Mouse (Mus musculus): ENCODE results near the gene Tmem209.
A peak's percentile ranks its signal among the peaks of the same experiment; 100 is the strongest.

The Tmem209 gene

DNA sequence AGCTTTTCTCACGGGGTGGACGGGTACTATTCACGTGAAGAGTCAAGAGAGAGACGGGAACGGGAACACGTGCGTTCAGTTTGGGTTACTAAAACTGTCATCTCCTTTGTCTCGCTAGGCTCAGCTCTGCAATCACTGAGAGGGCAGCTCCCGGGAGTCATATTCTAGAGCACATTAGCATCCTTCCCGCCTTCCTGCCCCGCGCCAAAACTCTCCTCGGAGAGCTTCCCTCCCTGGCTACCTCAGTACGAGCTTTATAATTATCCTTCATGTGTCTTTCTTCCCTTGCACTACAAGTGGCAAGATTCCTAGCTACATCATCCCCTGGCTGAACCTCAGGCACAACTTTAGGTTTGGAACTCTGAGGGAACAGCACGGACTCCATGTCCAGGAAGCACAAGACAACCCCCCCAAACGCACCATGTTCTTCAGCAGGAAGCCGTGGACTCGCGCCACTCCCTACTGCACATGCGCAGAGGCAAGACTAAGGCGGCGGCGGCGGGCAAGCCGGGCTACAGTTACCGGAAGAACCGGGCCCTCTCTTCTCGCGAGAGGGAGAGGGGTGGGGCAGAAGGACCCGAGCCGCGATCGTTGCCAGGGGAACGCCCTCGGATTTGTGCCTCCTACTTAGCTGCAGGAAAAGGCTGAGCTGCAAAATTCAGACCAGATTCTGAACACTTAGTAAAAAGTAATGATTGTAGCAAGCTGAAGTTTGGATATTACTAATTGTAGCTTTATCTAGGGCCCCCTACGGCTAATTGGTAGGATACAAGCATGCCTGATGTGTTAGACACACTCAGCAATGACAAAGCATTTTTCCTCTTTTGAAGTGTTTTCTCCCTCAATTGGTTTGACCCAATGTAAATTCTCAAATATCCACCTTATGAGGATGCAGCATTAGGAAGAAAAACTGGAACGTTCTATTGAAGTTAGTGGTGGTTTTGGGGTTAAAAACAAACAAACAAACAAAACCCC is at the start of gene Tmem209, which contains the start of gene Ssmem1:
TSS of gene Tmem209 (minus strand) at position 519 of the 975 bp plus-strand sequence.
TSS of gene Ssmem1 (plus strand) at position 585 of the 975 bp plus-strand sequence.
- DNase-seq, result peak; percentile 99

DNA sequence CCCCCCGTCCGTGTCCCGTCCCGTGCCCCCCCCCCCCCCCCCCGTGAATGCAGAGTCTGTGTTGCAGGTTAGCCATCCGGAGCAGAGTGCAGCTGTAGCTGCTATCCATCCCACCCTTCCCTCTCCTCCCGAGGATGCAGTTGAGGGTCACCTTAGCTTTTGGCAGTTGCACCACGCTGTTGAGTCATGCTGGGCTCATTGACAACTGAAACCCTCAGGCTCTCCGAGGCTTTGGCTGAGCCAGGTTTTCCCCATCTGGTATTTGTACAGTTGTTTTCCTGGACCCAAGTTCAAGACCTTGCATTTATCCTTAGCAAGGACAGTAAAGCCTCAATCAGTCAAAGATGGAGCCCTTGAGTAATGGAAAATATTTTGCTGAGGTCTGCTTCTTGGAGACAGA is 46.5 kb upstream of the Tmem209 start:
- DNase-seq, result no peak

DNA sequence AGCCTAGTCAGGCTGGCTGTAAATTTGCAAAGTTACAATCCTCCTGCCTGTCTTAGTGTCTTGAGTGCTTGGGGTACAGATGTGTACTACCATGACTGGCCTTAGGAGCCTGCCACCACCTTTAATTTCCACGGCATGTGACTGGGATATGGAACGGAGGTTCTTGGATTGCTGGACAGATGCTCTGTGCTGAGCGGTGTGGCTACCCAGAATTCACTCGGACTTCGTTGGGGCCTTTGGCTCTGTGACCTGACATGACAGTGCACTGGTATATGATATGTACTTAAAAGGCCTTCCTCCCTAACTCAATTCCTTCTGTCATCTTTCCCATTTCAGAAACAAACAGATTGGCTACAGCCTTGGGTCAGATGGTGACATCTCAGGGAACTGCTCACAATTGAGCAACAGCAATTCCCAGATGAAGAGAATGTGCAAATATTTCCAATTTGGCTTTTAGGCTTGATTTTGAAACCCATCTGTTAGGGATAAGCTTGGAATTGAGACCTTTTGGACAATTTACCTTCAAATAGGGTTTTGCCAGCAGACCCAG is 45.1 kb upstream of the Tmem209 start:
- no peak for DNase-seq

DNA sequence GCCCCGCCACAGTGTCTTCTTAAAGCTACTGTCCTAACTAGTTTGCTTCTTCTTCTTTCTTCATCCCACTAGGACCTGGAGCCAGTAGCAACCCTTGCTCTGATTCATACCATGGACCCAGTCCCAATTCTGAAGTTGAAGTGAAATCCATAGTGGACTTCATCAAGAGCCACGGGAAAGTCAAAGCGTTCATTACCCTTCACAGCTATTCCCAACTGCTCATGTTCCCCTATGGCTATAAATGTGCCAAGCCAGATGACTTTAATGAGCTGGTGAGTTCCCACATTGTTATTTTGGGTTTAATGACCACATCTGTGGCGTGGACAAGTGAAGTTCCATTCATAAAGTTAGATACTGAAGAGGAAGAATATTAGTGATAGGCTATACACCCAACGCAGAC is 44.5 kb upstream of the Tmem209 start:
- no peak for DNase-seq

DNA sequence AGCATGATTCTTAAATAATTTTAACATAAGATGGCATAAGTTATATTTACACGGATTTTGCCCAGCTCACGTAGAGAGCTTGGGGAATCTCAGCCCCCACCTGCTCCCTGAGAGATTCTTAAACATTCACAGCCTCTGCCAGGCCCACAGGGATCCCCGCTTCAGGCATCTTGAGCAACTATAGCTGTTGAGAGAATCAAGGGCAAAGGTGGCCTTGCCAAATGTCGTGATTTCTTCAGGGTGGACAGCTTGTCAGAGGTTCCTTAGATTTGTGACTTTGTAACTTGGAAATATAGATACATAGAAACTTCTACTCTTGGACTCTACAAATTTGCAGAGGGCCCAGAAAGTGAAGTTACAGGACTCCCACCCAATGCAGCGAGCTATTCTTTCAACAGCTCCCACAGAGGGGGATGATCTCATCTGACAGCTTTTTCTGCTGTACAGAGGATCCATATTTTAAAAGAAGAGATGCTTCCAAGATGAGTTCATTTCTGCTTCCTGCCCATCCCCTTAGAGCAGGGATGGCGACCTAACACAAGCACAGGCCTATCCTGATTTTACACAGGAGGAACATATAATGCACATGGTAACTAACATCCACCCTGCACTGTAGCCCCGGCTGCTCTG is 43.9 kb upstream of the Tmem209 start:
- DNase-seq, result no peak

DNA sequence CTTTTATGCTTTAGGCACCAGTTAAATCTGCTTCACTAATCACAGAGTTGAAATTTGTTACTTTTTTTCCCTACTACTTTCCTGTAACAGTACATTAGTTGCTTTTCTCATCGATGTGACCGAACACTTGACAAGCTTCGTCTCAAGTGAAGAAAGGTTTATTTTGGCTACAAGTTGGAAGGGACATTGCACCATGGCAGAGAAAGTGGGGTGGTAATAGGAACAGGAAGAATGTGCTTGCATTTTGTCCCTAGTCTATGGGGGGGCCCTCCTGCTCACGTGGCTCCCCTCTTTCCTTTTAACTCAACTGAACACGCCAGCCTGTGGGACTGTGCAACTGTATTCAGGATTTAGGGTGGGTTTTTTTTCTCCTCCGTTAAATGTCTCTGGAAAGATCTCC is 43.0 kb upstream of the Tmem209 start:
- no peak for DNase-seq

DNA sequence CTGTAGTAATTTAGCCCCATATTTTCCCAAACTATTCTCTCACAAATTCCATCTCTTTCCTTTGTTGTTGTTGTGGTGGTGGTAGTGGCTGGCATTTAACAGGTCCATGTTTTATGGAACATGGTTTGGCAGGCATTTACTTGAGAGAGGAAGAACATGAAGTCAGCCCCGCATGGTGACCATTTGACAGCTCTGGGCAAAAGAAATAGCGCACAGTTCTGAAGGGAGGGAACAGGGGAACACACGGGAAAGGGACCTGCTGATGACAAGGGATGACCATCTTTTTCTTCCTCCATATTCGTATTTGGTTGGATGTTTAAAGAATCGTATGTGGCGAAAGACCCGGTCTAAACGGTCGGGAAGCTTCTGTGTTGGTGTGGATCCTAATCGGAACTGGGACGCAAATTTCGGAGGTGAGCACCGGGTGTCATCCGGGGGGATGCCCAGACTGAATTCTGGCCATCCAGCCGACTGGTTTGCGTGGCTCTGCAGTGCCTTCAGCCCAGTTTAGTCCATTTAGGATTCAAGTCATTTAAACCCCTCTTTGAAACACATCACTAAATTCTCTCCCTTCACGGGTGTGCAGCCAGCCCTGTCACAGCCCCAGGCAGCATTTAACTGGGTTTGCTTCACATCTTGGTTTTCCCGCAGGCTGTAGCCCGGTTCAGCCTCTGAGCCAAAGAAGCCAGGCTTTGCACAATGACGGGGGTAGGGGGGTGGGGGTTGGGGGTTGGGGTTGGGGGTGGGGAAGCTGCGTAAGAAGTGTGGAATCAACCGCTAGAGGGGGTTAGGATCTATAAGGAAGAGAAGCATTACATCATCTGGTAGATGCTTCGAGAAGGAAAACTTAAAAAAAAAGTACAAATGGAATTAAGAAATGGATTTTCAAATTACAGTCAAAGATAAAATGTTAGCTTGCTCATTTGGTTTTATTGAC is 42.3 kb upstream of the Tmem209 start:
- no peak for DNase-seq

DNA sequence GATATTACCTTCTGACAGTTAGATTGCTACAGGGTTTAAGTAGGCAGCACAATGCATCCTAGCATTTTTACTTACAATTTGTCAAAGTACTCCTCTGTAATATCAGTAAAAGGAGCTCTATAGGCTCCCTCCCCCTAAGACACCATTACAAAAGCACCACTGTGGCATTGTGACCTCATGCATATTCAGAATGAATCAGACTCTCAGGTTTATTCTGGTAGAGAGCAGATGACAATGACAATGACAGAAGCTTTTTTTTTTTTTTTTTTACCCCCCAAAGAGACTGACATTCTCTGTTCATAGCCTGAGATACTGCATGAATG is 41.6 kb upstream of the Tmem209 start:
- no peak for DNase-seq

DNA sequence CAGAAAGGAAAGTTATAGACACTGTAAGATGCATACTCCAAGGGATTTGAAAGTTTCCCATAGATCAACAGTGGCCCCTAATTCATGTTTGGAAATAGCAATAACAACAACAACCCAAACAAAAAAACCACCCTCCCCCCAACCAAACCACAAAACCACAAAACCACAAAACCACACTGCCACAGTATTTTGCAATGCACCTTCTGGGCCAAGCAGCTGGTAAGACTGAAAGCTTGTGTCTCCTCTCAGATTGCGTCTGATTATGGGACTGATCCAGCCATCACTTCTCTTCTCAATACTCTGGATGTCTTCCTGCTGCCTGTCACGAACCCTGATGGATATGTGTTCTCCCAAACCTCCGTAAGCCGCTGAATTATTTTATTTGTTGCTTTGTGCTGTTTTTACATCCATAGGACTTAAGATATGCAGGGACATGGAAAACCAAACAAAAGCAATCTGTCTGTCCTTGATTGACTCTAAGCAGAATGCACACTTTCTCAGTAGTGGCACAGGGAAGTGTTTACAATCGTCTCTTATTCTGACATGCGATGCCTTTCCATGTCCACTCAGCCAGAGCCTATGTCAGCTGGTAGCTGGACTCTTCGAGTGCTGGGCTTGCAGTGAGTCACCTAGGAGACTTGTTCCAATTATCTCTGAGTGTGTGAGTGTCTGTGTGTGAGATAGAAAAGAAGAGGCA is 41.1 kb upstream of the Tmem209 start:
- no peak for DNase-seq

DNA sequence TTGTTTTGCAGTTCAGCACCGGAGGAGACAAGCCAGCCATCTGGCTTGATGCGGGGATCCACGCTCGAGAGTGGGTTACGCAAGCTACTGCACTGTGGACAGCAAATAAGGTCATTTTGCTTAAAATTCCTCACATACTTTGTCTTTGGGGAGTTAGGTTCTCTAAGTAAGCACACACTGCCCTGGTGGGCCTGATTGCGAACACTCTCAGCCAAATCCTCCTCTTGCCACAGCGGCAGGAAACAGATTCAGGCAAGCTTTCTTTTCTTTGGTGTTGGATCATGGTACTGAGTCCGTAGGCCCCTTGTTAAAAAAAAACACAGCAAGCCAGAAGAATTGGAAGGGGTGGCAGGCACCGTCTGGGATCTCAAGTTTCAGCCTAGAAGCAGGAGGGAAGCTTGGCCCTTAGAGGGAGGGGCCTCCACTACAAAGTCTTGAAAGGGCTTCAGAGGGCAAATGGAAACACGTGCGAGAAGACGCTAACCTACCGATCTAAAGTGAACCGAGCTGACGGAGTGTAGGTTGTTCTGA is 39.7 kb upstream of the Tmem209 start:
- no peak for DNase-seq

DNA sequence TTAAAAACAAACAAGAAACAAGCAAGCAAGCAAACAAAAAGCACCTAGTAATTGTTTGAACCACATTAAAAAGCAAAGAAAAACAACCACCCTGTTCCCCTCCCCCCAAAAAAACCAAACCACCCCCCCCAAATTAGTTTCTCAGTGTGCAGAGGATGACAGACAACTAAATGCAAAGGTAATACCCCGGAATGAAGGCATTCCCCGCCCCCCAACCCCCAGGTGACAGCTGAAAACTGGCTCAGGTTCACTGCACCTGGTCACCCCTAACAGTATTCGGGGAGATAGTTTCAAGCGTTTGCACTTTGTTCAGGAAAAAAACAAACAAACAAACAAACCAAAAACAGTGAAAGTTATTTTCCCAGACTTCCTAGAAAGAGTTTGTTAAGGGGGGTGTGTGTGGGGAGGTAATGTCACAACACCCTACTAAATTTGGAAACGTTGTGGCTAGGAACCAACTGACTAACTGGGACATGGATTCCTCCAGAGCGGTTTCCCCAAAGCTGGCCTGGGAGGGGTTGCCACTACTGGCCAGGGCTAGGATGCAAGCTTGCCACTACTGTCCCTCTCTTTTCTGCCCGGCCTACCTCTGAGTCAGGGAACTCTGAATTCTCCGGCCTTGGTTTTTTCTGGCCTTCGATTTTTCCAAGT is 38.2 kb upstream of the Tmem209 start:
- no peak for DNase-seq

DNA sequence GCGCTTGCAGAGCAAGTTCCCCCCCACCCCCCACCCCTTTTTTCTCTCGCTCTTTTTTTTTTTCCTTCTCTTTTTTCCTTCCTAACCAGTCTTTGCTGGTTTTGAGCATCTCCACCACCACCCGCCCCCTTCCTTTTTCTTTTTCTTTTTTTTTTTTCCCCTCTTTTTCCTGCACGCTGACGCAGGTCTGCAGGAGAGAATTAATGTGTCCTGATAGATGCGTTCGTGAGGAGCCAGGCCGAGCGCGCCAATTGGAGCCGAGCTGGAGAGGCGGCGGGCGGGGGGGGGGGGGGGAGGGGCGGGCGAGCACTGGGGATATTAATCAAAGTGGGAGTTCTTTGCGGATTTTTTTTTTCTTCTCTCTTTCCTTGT is 37.7 kb upstream of the Tmem209 start:
- DNase-seq, result no peak

DNA sequence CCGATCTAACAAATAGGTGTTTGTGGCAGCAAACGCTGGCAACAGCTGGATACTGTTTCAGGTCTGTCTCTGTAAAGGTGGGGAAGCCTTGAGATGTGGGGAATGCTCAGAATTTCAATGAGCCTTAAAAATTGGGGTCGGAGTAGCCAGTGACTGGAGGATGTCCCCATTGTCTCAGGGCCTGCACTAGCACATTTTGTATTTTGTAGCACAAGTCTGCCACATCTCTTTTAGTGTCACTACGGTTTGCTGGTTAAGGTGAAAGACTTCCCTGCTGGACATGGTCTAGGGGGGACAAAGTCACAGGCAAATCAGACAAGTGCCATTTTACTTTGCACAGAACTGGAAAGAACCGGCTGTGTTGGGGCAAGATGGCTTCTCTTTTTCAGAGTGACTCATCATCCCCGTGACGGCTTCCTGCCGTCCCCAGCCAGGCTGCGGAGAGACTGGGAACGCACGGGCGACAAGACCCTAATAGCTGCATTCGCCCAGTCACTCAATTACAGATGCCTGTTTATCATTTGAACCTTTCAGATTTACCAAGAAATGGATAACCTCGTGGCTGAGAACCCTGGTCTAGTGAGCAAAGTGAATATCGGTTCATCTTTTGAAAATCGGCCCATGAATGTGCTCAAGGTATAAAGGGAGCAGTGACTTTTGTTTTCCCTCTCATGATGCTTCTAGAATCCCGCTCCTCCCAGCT is 37.1 kb upstream of the Tmem209 start:
- DNase-seq, result peak; percentile 13

DNA sequence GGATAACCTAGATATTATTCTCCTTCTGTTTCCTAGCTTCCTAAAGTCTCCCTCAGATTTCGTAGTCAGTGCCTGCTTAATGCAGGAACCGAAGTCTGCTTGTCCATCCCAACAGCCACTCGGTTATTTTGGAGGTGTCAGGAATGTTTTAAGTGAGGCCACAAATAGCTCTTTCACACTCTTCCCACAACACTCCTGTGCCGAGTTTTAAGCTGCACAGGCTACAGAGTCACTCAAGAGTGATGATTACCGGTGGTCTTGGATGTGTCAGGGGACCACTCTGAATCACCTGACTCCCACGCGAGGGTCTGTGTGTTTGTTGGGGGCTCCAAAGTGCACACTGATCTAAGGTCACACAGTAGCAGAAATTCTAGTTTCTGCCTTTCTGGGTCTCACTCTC is 36.1 kb upstream of the Tmem209 start:
- no peak for DNase-seq

DNA sequence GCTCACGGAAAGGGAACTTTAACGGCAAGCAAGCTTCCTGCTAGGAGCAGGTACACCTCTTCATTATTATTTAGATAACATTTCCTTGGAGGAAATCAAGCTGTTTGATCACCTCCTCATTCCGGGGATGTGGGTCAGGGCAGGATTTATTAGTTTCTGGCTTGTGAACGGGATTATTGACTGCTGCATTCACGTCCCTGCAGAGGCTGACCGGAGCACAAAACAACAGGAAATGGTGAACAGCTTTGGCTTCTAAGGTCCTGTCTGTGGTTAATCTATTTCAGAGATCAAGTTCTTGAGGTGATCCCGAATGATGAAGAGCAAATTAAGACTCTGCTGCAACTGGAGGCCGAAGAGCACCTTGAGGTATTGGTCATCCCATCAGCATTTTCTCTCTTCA is 34.3 kb upstream of the Tmem209 start:
- no peak for DNase-seq

DNA sequence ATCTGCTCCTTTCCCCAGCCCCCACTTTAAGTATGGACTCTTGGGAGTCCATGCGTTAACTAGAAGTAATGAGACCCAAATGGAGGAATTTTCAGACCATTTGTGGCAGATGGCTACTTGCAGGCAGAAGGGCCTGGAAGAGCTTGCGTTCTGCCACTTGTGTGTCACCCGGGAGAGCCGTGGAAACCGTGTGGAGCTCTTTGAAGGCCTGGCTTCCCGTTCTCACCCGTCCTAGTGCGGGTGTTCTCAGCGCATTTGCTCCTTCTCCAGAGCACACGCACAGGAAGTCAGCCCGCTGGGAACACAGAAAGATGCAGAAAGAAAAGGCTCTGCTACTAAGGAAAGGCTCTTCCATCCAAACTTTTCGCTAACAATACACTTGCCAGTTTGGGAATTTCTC is 33.5 kb upstream of the Tmem209 start:
- DNase-seq, result no peak

DNA sequence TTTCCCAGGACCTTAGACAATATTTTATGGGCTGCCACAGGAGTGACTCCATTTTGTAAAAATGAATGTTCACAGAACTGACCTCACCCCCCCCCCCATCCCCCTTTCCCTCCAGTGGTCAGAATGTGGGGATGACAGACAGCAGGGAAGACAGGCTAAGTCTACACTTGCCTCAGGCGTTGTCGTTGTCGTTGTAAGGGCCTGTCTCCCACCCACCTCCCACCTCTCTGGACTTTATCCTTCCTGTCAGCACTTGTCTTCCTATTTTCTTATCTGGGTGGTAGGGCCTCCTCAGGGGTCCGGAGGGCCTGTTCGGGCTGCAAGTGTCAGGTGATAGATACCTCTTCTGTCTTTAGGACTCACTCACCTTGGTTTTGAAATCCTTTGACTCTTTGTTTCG is 32.7 kb upstream of the Tmem209 start:
- DNase-seq, result no peak

DNA sequence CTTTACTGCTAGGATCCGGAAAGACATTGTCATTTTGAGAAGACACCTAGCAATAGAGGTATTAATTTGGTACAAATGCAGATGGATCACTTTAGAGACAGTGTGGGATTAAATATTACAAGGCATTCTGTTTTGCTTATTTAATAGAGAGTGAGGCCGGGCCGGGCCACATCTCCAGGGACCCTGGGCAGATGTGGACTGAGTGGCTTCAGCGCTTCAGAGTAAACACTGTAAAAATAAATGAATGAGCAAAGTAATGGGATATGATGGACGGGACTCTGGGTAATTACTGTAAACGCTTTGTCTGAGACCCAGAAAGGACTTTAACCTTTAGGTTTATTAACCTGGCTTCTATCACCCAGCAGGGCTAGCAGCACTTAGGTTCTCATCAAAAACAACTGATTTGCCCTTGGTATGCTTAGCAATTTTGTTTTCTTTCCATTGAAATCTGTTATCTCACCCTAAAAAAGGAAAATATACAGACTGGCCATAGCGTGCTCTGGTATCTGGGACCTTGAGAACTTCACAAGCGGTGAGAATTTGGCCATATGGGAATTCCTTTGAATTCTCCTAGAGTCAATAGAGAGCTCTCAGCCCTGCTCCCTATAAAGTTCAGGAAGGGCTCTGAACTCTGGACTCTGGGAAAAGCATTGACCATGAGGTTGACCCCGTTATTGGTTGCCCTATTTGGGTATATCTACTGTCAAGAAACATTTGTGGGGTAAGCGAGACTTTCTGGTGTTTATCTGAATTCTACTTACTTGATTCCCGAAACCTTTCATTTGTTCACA is 31.6 kb upstream of the Tmem209 start, which contains the start of gene Cpa2:
TSS of gene Cpa2 (plus strand) at position 574 of the 791 bp plus-strand sequence.
- DNase-seq, result no peak

DNA sequence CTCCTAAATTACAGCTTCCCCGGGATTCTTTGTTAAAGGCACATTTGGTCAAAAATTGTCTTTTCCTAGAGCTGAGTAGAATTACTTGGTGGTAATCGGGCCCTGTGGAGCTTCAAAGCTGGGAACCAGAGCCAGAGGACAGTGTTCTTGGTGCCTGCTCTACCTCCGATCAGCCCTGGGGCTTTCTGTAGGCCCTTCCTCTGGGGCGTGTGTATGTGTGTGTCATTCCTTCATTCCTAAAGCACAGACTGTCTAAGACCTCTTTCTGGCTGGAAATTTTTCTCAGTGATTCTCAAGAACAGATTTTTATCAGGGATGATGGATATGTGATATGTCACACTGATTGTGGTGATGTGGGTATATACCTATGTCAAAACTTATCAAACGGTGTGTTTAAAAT is 29.2 kb upstream of the Tmem209 start:
- no peak for DNase-seq

DNA sequence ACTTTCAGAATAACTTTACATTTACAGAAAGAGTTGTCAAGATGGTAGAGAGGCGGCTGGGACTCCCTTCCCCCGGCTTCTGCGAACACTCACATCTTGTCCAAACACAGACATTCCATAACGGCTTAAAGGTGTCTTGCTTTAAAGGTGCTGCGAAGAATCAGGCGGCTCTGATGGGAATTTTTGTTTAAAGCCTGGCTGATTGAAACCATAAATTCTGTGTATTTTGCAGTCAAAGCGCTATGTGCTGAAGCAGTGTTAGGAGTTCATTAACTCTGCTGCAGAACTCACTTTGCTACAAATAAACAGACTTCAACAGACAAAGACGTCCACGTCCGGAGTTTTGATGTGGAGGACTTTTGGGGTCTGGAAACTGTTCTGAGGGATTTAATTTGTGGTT is 28.7 kb upstream of the Tmem209 start:
- no peak for DNase-seq
